Mouse (Mus musculus) gastrocnemius, postnatal 36 days (tissue): ENCODE measurements around the gene Dop1a. TPM values are rescaled to one million over a fixed set of nuclear protein-coding genes. Genes with fewer than 3 reads are reported as not detected.

ENCODE experiments used
- DNase-seq, 2 experiments: peaks; one replicate each; pipeline ENCODE4 v3.0.0; 2022
- intact Hi-C: fragments of 180-260 bp; cut with DNase I; formaldehyde crosslinking; loops from one replicate; pipeline ENCODE4 v1.15.1; 2025
- total RNA-seq, 2 experiments: library from RNA; stranded (reverse); gene quantifications; 2 replicates each; pipeline ENCODE4 v1.2.3; 2021

Dop1a gene
- total RNA-seq, 2 experiments from 2014 or later, result 9.1 to 10.1 TPM

DNA sequence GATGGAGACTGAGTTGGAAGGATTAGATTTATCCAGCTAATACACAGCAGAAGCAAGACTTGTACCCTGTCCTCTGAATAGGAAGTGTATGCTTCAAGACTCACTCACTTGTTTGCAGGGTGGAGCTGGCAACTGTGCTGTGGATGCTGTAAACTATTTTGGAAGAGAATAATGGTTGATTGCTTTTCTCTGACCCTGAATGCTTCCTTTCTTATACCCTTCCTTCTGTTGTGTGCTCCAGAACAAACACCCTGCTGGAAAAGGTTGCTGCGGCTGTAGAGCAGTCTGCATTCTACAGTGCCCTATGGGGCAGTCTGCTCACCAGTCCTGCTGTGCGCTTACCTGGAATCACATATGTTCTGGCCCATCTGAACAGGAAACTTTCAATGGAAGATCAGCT, 24.8 kb downstream of the Dop1a start:
- DNase-seq, result no peak
- intact Hi-C loops, result no loop called here

GRCm38 (mm10) chr9:86496261-86496660, 29.3 kb downstream of the Dop1a start:
- intact Hi-C loops, result no loop called here
- no peak for DNase-seq

DNA sequence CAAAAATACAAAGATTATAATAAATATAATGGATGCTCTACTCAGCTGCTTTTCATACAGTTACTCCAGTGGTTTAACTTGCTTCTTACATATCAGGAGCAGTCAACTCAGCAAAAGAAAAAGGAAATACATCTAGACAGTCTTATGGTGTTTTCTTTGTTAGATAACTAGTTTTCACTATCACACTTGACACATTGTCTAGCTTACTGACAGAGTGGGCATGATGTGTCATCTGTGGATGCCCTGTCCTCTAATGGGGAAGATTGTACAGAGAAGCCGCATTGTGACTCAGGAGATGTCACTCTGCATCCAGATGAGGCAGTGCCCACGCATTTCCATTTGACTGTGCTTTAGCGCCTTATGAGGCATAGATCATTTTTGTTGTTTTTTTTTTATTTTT, 32.1 kb downstream of the Dop1a start:
- no peak for DNase-seq
- intact Hi-C loops, result no loop called here

DNA sequence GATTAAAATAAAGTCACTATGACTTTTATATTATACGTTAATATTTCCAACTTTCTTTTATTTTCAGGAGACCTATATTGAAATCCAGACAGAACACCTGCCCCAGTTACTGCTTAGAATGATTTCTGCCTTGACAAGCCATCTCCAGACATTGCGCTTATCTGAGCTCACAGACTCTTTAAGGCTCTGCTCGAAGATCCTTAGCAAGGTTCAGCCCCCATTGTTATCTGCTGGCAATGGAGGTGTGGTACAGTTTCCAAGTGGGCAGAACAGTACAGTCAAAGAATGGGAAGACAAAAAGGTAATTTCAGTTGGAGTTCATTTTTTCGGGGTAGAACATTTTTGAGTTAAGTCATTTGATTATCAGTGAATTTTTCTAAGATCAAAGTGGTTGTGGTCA, 40.5 kb downstream of the Dop1a start:
- no peak for DNase-seq
- intact Hi-C loops, result no loop called here

DNA sequence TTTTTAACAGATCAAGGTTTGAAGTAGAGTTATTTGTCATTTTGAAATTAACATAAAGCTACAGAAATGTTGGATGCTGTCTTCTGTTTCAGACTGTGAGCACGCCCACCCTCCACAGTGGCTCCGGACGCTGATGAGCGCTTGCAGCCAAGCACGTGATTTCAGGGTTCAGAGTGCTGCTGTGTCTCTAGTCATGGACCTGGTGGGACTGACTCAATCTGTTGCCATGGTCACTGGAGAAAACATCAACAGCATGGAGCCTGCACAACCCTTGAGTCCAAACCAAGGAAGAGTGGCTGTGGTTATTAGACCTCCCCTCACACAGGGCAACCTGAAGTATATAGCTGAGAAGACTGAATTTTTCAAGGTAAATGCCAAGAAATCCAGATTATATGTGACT, 46.8 kb downstream of the Dop1a start:
- intact Hi-C loops, result no loop called here
- peak in 1 of 2 experiments; percentile 4 for DNase-seq

- intact Hi-C loops, result no loop called here
- DNase-seq, result no peak
Observed at GRCm38 (mm10) chr9:86514390-86514789, 47.4 kb downstream of the Dop1a start.

- intact Hi-C loops, result no loop called here
- no peak for DNase-seq
Observed at GRCm38 (mm10) chr9:86514798-86515197, 47.8 kb downstream of the Dop1a start.

- intact Hi-C loops, result no loop called here
- DNase-seq, result no peak
Observed at GRCm38 (mm10) chr9:86522335-86522734, 55.4 kb downstream of the Dop1a start.

DNA sequence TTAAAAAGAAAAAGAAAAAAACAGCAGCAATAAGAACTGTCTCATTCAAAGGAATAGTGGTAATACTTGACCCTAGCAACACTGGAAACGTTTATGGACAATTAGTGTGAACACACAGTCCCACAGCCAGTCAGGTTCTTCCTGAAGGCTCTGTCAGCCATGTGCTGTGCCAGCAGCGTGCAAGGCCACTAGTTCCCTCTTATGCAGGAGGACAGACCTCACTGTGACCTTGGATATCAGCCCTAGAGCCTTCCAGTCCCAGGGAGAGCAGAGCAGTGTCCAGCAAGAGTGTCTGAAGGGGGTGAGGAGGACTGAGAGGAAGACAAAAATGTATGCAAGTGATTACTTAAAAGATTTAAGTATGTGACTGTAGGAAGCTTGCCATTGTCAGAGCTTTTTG, 58.6 kb downstream of the Dop1a start:
- intact Hi-C loops, result no loop called here
- no peak for DNase-seq

DNA sequence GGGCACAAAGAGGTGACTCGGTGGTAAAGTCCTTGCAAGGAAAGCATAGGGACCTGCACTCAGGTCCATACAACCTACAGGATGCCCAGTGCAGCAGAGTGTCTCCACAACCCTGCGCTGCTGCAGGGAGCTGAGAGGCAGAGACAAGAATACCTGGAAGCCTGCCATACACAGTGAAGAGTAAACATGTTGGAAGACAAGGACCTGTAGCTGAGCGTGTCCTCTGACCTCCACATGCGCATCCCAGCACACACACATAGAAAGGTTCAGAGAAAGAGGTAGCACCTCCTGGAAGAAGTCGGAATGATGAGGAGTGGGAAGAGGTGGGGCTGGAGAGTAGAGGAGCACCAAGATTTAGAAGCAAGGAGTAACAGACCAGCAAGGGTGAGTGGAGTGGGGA, 67.1 kb downstream of the Dop1a start:
- no peak for DNase-seq
- intact Hi-C loops, result no loop called here

DNA sequence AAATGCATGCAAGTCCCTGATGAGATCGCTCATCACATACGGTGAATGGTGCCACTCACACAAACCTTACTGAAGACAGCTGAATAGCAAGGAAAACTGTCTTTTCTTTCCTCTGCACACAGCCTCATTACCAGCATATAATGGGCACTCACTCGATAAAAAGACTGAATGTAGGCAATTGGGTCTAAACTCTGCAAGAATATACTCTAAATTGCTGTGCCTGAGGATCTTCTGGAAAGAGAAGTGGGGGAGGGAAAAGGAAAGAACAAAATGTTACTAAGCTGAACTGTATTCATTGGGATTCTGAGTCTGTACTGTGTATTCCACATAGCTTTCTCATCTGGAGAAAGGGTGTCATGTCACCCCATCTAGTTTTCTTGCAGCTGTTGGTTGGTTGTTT, 76.5 kb downstream of the Dop1a start:
- intact Hi-C loops, result no loop called here

GRCm38 (mm10) chr9:86544559-86544958, 77.6 kb downstream of the Dop1a start:
- intact Hi-C loops, result no loop called here
- DNase-seq, result no peak

More for the DNA sequence above, 76.5 kb downstream of the Dop1a start:
- no peak for DNase-seq

- DNase-seq, result no peak
- intact Hi-C loops, result no loop called here
Observed at GRCm38 (mm10) chr9:86549637-86550162, 82.7 kb downstream of the Dop1a start.

- no peak for DNase-seq
- intact Hi-C loops, result no loop called here
Observed at GRCm38 (mm10) chr9:86550717-86551116, 83.8 kb downstream of the Dop1a start.

DNA sequence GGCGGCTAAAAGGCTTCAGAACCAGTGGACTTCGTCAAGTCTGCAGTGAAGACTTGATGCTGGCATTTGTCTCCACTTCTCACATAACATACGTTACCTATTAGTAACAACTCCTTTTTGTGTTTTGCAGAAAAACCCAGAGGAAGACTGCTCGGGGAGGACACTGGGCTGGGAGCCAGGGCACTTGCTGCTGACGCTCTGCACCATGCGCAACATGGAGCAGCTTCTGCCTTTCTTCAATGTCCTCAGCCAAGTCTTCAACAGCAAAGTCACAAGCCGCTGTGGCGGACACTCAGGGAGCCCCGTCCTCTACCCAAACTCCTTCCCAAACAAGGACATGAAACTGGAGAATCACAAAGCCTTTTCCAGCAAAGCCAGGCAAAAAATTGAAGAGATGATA, 86.9 kb downstream of the Dop1a start:
- intact Hi-C loops, result no loop called here
- no peak for DNase-seq

GRCm38 (mm10) chr9:86554641-86555040, 87.7 kb downstream of the Dop1a start:
- no peak for DNase-seq
- intact Hi-C loops, result no loop called here

DNA sequence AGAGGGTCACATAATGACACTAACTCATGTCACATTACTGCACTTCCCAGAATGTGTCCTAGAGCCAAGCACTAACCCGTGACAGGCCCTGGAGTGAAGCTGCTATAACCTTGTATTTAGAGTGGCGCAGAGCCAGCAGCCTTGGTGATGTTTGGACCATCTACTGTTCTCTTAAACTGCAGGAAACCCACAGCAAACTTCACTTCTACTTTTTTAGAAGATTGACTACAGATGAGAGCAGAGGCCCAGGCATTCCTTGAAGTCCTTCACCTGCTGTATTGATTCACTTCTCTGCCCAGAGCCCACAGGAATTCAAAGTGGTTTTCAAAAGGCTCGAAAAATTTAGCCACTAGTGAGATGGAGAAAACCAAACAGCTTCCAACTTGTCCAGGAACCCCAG, 93.6 kb downstream of the Dop1a start:
- no peak for DNase-seq
- intact Hi-C loops, result no loop called here

- no peak for DNase-seq
- intact Hi-C loops, result no loop called here
Observed at GRCm38 (mm10) chr9:86569314-86569910, 102.5 kb downstream of the Dop1a start.

DNA sequence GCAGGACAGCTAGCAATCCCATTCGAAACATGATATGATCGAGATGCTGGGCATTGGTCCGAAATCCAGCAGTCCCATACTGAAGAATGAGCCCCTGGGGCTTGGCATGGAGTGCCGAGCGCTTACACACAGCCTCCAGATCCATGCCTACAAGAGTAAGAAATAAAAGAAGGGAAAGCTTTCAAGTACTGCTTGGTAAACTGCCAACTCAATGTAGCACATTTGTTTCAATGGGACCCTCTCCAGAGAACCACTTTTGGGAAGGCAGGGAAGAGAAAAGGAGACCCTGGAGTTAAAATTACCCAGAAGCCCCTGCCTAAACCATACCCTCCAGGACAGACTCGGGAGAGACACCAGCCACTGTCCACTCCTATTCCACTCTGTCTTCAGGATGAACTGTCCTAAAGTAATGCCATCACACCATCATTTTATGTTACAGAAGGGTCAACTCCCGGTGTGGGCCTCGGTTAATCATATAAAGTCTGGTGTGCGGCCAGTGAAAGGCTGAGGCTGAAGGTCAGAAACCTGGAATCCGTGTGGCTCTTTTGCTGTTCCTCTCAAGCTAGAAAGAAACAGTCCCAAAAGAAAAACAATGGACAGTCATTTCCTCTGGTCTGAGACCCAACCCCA, 103.4 kb downstream of the Dop1a start:
- DNase-seq, result no peak
- intact Hi-C loops, result loop anchor here (5.0 to 10.0 kb wide), 2 partner anchors 103 to 826 kb away; partner anchors contain the start of genes Dop1a and Ibtk

DNA sequence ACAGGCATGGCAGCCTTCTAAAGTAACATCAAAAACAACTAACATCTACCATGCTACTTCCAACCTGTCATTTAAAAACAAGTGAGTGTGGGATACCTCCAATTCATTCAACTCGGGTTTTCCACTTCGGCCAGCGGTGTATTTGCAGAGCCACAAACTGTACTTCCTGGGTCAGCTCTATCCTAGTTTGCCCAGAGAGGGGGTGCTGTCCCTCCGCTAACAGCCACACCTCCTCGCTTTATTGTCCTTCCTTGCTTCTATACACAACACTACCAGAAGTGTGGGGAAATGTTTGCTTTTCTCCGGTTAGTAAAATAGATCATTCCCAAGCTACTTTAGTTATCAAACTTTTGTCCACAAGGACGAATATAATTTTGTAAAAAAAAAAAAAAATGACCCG, 104.0 kb downstream of the Dop1a start:
- no peak for DNase-seq
- intact Hi-C loops, result loop anchor here (5.0 to 10.0 kb wide), 2 partner anchors 104 to 826 kb away; partner anchors contain the start of genes Dop1a and Ibtk

GRCm38 (mm10) chr9:86571540-86572135, 104.7 kb downstream of the Dop1a start, which contains the start of the genes Pgm3 and Rwdd2a:
Gene Pgm3 (minus strand): TSS chr9:86571842.
Gene Rwdd2a (plus strand): TSS chr9:86571991.
- intact Hi-C loops, result loop anchor here (5.0 to 10.0 kb wide), 2 partner anchors 104 to 827 kb away; partner anchors contain the start of genes Dop1a and Ibtk
- DNase-seq, result peak; percentile 93 to 97
